Mouse (Mus musculus) right cerebral cortex, postnatal 25 days (tissue): ENCODE results near the gene Ddhd1.
"Not testable (repeated sequence)": the region's sequence is repeated elsewhere in the genome, so short reads cannot be mapped to it uniquely, and the experiment has no call there.

Experiments used
- DNase-seq: peaks from one replicate; pipeline ENCODE4 v3.0.0; 2022

Gene Ddhd1

DNA sequence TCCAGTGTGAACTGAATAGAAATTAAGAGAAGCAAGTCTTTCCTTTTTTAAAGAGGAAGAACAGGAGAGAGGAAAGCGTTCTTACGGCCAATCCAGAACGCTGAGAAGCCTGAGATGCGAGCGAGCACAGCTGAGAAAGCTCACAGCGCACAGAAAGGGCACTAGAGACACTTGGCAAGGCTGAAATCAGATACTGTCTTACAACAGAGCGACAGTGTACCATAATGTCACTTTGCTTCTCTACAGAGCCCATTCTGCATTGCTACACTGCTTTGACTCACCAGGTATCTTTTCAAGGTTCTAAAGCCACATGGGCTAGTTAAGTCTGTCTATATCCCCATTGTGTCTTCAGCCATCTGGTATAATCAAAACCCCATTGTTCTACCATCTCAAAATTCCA lies 13.7 kb downstream of the Ddhd1 start:
- DNase-seq: no peak

DNA sequence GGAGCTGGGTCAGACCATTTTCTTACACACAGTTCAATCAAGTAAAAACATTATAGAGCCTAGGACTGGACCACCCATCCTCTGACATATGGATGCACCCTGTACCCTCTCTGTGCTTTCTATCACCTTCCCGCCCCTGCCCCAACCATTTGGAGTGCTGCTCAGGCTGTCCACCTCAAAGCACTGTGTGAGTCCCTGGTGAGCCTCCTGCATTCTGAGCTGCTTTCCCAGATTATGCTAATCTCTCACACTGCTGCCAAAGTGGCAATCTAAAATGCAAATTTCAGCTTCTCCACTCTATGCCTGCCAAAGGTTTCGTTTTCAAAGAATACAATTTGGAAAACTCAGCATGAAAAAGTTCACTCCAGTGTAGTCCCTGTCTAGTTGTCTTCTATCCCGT lies 14.5 kb downstream of the Ddhd1 start:
- no peak for DNase-seq

DNA sequence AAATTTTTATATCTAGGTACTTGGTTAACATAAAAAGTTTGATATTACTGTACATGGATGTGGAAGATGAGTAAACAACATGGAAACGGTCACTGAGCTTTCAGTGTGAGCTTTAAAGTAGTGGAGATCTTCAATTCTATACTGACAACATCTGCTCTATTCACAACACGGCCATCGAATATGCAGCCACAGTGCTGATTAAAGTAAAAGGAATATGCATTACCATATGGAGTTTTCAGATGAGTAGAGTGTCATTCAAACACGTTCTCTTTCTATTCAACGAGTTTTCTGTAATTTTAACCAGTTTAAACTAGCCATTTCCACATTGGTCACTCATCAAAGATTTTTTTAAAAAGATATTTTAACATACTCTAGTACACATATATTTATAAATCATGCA lies 15.1 kb downstream of the Ddhd1 start:
- no peak for DNase-seq

DNA sequence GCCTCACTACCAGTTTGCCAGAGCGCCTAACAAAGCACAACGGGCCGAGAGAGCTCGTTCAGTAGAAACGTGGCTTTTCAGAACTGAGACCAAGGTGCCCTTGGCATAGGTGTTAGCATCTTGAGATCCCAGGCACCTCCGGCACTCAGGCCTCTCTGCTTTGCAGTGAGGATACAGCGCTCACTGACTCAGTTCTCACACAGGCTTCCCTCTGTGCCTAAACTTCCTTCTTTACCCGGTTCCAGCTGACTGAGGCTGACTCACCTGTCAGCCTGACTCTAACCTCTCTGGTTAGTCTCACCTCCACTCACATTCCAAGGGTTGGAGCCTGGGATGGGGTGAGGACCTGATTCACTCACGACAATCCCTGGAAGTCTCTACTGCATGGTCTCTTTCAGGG lies 15.7 kb downstream of the Ddhd1 start:
- DNase-seq: no peak

GRCm38 (mm10) chr14:45638717-45639116 lies 19.2 kb downstream of the Ddhd1 start:
- no peak for DNase-seq

- no peak for DNase-seq
These were observed 22.4 kb downstream of the Ddhd1 start for GRCm38 (mm10) chr14:45635496-45635895.

- no peak for DNase-seq
These were observed 25.0 kb downstream of the Ddhd1 start for GRCm38 (mm10) chr14:45632756-45633537.

GRCm38 (mm10) chr14:45630544-45630943 lies 27.4 kb downstream of the Ddhd1 start:
- DNase-seq: no peak

GRCm38 (mm10) chr14:45629938-45630337 lies 28.0 kb downstream of the Ddhd1 start:
- no peak for DNase-seq

DNA sequence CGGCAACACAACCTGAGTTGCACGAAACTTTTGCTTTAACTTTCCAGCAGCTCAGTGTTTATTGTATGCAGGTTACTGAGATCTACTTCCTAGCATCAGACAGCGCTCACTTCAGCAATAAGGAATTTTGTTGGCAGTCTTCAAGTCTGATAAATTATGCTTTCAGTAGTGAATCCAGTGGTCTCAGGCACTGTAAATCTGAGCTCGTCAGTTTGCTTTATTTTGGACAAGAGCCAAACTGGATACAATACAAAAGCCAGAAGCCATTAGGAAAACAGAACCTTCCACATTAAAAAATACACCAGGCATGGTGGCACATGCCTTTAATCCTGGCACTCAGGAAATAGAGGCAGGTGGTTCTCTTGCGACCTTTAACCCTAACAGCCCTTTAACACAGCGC lies 39.6 kb downstream of the Ddhd1 start:
- no peak for DNase-seq

DNA sequence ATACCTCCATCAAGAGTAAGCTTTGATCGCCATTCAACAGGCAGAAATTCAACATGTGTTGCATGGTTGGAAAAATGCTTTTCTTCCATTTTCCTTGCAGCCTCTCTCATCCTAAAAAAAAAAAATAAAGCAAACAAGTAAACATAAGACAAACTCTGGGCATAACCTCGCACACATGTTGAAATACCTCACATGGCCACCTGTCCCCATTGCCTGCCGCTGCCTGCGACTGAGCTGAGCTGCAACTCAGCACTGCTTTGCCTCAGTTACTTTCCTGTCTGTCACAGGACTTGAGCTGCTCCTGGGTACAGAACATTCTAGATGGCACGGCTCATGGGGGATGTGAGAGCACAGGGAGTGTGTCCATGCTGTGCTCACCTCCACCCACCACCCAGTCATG lies 41.4 kb downstream of the Ddhd1 start:
- no peak for DNase-seq

DNA sequence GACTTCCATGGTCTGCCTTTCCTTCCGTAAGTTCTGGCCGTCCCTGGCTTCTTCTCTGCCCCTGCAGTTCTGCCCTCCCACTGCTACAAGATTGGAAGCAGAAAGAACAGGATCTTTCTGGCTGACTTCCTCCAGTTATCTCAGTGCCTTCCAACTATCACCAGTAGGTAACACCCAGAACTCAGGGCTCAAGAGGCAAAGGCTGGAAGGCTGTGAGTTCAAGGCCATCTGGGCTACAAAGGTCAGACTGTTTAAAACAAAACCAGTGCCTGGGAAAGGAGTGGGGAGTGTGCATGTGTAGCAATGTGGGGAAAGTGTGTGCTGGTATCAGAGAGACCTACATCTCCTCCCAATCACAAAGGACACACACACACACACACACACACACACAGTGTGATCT lies 42.2 kb downstream of the Ddhd1 start:
- no peak for DNase-seq

- DNase-seq: no peak
These were observed 43.1 kb downstream of the Ddhd1 start for GRCm38 (mm10) chr14:45614822-45615221.

- no peak for DNase-seq
These were observed 43.5 kb downstream of the Ddhd1 start for GRCm38 (mm10) chr14:45614406-45614805.

- no peak for DNase-seq
These were observed 46.3 kb downstream of the Ddhd1 start for GRCm38 (mm10) chr14:45611654-45612053.

GRCm38 (mm10) chr14:45602002-45602401 lies 55.9 kb downstream of the Ddhd1 start:
- no peak for DNase-seq

- no peak for DNase-seq
These were observed 57.4 kb downstream of the Ddhd1 start for GRCm38 (mm10) chr14:45600587-45600986.

GRCm38 (mm10) chr14:45597855-45598254 lies 60.1 kb downstream of the Ddhd1 start:
- DNase-seq: no peak

DNA sequence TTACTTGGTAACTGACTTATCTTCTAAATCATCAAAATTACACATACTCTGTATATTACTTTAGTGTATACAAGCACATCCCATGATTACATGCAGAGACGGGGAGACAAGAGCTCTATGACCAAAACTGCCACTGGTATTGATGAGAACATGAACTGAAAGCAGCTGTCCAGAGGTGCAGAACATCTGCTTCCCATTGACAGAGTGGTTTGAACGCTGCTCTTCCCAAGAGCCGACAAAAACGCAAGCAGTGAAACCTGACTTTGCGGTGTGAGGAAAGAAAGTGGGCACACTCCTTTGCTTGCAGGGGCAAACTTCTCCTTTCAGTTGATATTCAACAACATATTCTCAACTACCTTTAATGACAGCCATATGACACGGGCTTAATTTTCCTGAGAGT lies 64.7 kb downstream of the Ddhd1 start:
- DNase-seq: no peak

GRCm38 (mm10) chr14:45588403-45588802 lies 69.5 kb downstream of the Ddhd1 start:
- DNase-seq: no peak

- DNase-seq: no peak
These were observed 70.4 kb downstream of the Ddhd1 start for GRCm38 (mm10) chr14:45587536-45587935.

- no peak for DNase-seq
These were observed 74.4 kb downstream of the Ddhd1 start for GRCm38 (mm10) chr14:45583494-45584027.

GRCm38 (mm10) chr14:45580923-45581827 lies 76.8 kb downstream of the Ddhd1 start:
- DNase-seq: not testable (repeated sequence)
